Mouse (Mus musculus) macrophage (primary cell): ENCODE measurements around the gene Sgca. TPM values are rescaled to one million over a fixed set of nuclear protein-coding genes. Genes with fewer than 3 reads are reported as not detected.

Experiments used
- H3K27ac ChIP-seq: fragments of 350-480 bp; formaldehyde crosslinking; 2 replicates; pipeline ENCODE4 v1.9.0; 2021
- H3K36me3 ChIP-seq: fragments of 350-480 bp; formaldehyde crosslinking; 2 replicates; pipeline ENCODE4 v1.9.0; 2021; ENCODE audit errors: inconsistent target
- H3K4me3 ChIP-seq: fragments of 350-480 bp; formaldehyde crosslinking; 2 replicates; pipeline ENCODE4 v1.9.0; 2021; ENCODE audit errors: inconsistent target
- H3K79me2 ChIP-seq: fragments of 350-480 bp; formaldehyde crosslinking; 2 replicates; pipeline ENCODE4 v1.9.0; 2021; ENCODE audit errors: inconsistent target
- WGBS: methylation state at CpG from one replicate; pipeline ENCODE4 v1.1.7; 2026; ENCODE audit warnings: inconsistent platforms; ENCODE audit not compliant: missing documents; 5-methylcytosine and 5-hydroxymethylcytosine counted together
- polyA plus RNA-seq: library from polyadenylated mRNA; stranded (reverse); fragments of 250-400 nt; gene quantifications from 3 replicates; pipeline ENCODE4 v1.2.4, GENCODE M21; 2018; ENCODE audit warnings: inconsistent platforms

Gene Sgca
- polyA plus RNA-seq, 1 experiment from 2014 or later = not detected

DNA sequence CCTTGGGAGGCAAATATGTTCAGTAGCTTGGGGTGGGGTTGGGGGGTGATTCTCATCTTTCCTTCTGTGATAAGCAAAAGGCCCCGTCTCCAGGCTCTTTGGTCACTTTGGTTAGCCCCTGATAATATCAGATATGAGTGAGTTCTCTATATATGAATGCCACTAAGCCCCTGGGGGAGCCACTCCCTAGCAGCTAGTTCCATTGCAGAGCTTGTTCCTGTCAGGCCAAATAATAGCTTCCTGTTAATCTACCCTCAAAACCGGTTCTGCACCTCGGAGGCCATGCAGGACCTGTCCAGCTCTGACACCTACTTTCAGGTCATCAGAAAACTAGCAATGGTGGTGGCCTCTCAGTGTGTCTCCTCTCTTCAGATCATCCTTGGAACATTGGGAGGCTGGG is 31.3 kb upstream of the Sgca start:
- Histone ChIP-seq H3K79me2 (no peaks in the 10 kb centered on the region), H3K36me3 (peaks cover 29% of the 10 kb centered on the region), H3K27ac (no peak overlapping the region), H3K4me3 (no peak overlapping the region)
- WGBS = 8% methylated on average over 3 of the region's 3 CpGs

DNA sequence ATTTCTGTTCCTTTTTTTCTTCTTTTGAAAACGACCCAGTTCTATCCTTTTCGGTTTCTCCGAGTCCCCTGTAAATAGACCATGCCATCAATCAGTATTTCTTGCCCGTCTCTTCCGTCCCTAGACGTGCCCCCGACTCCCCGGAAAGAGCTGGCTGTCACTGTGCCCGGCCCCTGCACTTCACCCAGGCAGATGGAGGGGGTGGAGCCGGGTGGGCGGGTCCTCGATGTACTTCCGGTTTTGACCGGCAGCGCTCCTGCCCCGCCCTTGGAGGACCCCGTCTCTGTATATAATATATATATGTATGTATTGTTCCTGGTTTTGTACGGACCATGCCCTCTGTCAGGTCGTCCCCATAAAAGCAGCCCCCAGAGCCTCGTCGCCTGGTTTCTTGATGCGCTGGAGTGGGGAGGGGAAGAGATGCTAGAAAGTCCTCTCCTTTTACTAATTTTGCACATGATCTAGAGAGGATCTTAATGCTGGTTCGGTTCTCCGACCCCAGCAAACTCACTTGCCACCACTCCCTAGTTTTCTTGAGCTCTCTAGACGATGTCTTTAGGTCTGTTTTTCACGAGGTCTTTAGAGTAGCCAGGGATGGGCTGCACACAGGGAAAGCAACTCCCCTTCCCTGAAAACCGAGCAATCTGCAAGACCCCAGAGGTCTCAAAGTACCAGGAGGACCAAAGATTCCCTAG is 30.5 kb upstream of the Sgca start:
- WGBS = 3% methylated on average over 25 of the region's 27 CpGs
- Histone ChIP-seq H3K27ac (no peak overlapping the region), H3K36me3 (peaks cover 36% of the 10 kb centered on the region), H3K4me3 (peak overlapping the region; percentile 26), H3K79me2 (no peaks in the 10 kb centered on the region)

DNA sequence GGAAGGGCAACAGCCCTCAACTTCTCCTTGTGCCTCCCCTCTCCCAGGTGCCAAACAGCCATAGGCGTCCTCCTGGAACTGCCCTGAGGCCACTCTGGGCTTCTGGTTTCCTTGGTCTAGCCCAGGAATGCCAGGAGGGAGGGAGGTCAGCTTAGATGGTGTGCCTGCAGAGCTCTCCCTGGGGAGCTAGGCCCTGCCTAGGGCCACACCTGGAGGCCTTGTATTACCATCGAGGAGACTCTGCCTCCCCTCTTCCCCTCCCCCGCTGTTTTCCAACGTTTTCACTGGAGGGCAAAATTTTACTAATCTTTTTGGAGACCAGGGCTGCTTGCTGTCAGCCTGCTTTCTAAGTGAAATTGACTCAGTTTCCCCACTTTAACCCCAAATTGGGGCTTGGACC is 29.9 kb upstream of the Sgca start:
- Histone ChIP-seq H3K27ac (no peak overlapping the region), H3K36me3 (peaks cover 41% of the 10 kb centered on the region), H3K79me2 (no peaks in the 10 kb centered on the region; the same call in 1 of the 2 replicates), H3K4me3 (no peak overlapping the region; the same call in 1 of the 2 replicates)
- 45% methylated on average over 4 of the region's 4 CpGs for WGBS

DNA sequence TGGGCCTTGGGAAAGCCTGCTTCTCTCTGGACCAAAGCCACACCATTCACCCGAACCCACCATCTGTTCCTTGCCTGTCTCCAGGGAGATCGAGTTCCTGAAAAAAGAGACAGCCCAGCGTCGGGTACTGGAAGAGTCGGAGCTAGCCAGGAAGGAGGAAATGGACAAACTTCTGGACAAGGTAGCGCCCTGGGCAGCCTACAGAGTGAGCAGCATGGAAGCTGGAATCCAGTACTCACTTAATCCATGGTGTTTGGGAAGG is 28.7 kb upstream of the Sgca start:
- Histone ChIP-seq H3K36me3 (peaks cover 52% of the 10 kb centered on the region), H3K27ac (no peak overlapping the region), H3K4me3 (no peak overlapping the region), H3K79me2 (peaks cover 1% of the 10 kb centered on the region; the same call in 1 of the 2 replicates)
- WGBS = 87% methylated on average over 6 of the region's 6 CpGs

DNA sequence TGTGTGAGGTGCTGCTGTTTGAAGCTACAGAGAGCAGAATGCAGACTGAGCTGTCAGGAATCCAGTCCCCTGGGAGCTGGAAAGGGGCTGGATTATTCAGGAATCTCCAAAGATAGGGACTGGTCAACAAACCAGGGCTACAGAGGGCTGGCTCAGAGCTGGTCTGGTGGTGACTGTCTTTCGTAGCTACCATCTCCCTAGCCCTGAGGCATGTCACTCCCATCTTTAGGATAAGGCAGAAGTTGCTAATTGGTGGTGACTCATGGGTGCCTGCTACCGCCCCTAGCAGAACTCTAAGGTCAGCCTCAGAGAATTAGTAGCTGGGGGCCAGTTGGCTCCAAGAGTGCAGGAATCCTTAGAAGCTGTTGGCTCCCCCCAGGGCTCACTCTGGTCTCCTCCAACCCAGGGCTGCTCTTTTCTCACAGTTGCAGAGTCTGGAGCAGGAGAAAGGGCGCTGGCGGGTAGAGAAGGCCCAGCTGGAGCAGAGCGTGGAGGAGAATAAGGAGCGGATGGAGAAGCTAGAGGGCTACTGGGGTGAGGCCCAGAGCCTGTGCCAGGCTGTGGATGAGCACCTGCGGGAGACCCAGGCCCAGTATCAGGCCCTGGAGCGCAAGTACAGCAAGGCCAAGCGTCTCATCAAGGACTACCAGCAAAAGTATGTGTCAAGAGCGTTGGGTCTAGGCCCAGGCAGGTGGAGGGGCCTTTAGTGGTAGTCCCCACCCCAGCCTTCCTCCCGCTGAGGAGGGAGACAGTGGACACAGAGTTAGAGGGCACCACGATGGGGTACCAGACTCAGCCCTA is 28.2 kb upstream of the Sgca start:
- no peak overlapping the region for H3K27ac ChIP-seq
- peaks cover 57% of the 10 kb centered on the region for H3K36me3 ChIP-seq
- H3K4me3 ChIP-seq = no peak overlapping the region
- peaks cover 7% of the 10 kb centered on the region; the same call in 1 of the 2 replicates for H3K79me2 ChIP-seq
- 91% methylated on average over 11 of the region's 12 CpGs for WGBS

DNA sequence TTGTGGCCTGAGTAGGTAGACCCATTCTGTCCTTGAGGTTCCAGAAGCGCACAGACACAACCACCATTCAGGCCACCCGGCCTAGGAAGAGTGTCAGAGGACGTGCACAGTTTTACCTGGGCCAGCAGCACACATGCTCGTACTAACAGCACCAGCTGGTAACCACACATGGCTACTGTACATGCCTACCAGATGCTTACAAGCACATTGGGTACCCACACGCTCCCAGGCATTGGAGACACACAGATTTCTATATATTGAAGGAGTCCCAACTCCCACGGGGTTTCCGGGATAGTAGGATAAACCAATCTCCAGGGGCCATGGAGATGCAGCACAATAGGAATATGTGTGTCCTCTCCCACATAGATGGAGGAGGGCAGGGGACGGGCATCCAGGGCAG is 26.6 kb upstream of the Sgca start:
- H3K36me3 ChIP-seq = peaks cover 74% of the 10 kb centered on the region
- no peak overlapping the region for H3K27ac ChIP-seq
- WGBS = 96% methylated on average over 8 of the region's 8 CpGs
- no peak overlapping the region for H3K4me3 ChIP-seq
- peaks cover 23% of the 10 kb centered on the region; the same call in 1 of the 2 replicates for H3K79me2 ChIP-seq

DNA sequence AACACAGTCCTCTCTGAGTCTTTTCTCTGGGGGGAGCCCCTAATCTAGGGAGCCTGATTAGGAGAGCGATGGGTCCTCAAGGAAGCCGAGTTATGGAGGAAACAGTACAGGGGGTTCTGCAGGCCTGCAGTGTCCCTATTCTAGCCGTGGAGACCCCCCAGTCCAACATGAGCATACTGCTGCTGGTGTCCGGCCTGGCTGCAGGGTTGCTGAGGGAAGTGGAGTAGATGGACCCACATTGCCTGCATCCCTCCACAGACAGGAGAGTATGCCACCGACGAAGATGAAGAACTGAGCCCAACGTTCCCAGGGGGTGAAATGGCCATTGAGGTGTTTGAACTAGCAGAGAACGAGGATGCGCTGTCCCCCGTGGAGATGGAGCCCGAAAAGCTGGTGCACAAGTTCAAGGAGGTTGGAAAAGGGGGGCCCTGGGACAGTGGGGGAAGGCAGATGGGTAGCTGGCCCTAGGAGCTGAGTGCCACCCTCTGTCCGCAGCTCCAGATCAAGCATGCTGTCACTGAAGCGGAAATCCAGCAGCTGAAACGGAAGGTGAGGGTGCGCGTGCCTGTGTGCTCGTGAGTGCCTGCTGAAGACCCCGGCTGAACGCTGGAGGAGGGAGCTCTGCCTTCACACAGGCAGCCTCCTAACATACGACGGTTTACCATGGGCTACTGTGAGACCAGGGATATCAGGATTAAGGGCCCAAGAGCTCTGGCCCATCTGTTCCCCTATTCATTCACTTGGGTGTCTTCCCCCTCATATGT is 25.6 kb upstream of the Sgca start:
- WGBS = 95% methylated on average over 21 of the region's 21 CpGs
- Histone ChIP-seq H3K27ac (no peak overlapping the region), H3K36me3 (peaks cover 83% of the 10 kb centered on the region)

DNA sequence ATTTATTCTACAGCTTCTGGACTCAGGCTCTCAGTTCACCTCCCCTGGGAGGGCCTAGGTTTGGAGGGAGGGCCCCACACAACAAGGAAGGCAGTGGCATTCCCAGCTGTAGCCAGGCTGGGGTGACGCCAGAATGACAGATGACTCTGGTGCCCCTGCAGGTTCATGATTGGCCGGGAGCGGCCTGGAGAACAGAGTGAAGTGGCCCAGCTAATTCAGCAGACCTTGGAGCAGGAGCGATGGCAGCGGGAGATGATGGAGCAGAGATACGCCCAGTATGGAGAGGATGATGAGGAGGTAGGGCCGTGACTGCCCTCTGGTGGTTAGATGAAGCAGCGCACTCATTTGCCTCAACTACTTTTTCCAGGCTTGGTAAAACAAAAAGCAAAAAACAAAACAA is 24.9 kb upstream of the Sgca start:
- peaks cover 89% of the 10 kb centered on the region for H3K36me3 ChIP-seq
- H3K79me2 ChIP-seq = peaks cover 39% of the 10 kb centered on the region
- H3K4me3 ChIP-seq = no peak overlapping the region
- 14% methylated on average over 8 of the region's 8 CpGs for WGBS
- no peak overlapping the region for H3K27ac ChIP-seq

More for the DNA sequence above, 25.6 kb upstream of the Sgca start:
- no peak overlapping the region for H3K4me3 ChIP-seq
- peaks cover 32% of the 10 kb centered on the region for H3K79me2 ChIP-seq

DNA sequence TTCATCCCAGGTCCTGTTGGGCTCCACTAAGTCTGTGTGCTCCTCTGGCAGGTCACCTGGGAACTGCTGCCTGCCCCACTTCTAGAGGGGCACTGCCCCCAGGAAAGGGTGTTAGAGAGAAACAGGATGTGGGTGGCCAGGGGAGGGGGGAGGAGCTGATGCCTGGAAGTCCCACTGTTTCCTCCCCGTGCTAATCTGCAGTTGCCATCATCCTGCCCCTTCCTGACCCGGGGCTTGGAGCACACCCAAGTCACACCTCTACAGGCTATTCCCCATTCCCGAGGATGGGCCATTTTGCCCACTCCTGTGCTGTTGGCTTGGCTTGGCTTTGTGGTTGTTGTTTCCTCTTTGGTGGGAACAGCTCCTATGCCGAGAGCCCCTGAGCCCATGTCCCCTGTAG is 24.4 kb upstream of the Sgca start:
- WGBS = 9% methylated on average over 4 of the region's 4 CpGs
- H3K27ac ChIP-seq = no peak overlapping the region

DNA sequence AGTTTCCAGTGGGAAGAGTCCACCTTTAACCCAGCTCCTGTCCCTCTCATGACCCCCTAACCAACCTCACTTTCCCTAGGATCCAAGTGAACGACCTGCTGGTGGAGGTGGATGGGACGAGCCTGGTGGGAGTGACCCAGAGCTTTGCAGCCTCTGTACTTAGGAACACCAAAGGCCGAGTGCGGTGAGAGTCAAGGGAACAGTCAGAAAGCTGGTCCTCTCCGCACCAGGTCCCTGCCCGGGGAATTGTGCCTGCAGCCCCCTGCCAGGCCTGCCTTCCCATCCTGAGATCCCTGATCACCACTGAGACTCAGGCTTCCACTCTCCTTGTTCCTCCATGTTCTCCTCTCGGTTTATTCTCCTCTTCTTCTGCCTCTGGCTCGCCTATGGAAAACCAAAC is 24.0 kb upstream of the Sgca start:
- Histone ChIP-seq H3K36me3 (peaks cover 85% of the 10 kb centered on the region), H3K79me2 (peaks cover 49% of the 10 kb centered on the region), H3K27ac (no peak overlapping the region), H3K4me3 (no peak overlapping the region)
- 52% methylated on average over 8 of the region's 8 CpGs for WGBS

More for the DNA sequence above, 24.4 kb upstream of the Sgca start:
- Histone ChIP-seq H3K79me2 (peaks cover 44% of the 10 kb centered on the region), H3K36me3 (peaks cover 89% of the 10 kb centered on the region), H3K4me3 (no peak overlapping the region)

DNA sequence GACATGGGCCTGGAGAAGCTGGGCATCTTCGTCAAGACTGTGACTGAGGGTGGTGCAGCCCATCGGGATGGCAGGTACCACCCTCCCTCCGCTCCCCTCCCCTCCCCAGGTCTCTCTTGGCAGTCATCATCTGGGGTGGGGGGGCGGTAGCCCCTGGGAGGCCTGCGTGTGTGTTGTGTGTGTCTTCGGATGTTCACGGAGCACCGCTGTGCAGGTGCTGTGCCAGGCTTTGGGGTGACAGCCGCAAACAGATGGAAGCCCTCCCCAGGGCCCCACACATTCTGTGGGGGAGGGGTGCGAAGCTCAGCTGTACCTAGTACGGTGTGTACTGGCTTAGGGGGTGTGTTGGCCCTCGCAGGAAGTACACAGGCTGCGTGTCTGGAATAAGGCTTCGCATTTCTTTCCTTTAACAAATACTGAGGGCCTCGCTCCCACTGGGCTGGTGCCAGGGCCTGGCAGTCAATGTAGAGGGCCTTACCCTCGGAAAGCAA is 22.0 kb upstream of the Sgca start:
- 64% methylated on average over 16 of the region's 16 CpGs for WGBS
- Histone ChIP-seq H3K79me2 (peaks cover 69% of the 10 kb centered on the region), H3K36me3 (peaks cover 67% of the 10 kb centered on the region), H3K4me3 (no peak overlapping the region), H3K27ac (no peak overlapping the region)

DNA sequence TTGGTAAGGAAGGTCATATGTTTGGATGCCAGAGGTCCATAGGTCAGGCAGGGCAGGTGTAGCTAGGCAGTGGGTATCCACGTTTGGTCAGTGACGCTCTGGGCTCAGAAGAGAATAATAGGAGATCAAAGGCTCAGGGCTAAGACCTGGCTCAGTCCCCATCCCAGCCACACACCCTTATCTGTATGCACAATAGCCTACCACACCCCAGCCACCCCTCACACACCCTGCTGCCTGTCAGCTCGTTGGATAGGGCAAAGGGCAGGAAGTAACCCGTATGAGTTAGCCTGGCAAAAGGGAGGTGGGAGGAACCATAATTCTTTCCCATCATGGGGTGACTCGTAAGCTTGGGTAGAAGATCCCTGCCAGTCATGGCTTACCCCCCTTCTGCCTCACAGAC is 21.5 kb upstream of the Sgca start:
- 56% methylated on average over 5 of the region's 5 CpGs for WGBS
- peaks cover 74% of the 10 kb centered on the region for H3K79me2 ChIP-seq
- H3K36me3 ChIP-seq = peaks cover 62% of the 10 kb centered on the region
- H3K4me3 ChIP-seq = no peak overlapping the region
- no peak overlapping the region for H3K27ac ChIP-seq

DNA sequence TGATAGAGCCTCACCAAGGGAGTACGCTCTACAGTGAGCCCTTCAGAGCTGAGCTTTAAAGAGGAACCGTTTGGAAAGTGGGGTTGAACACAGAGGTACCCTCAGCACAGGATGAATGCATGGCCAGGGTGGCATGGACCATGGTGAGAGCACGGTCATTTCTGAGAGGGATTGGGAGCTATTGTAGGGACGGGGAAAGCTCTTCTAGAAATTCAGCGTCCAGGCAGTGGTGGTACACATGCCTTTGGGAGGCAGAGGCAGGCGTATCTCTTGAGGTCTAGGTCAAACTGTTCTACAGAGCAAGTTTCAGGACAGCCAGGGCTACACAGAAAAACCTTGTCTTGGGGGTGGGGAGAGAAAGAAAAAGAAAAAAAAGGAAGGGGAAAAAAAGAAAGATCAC is 20.9 kb upstream of the Sgca start:
- Histone ChIP-seq H3K4me3 (no peak overlapping the region), H3K27ac (no peak overlapping the region), H3K36me3 (peaks cover 56% of the 10 kb centered on the region), H3K79me2 (peaks cover 79% of the 10 kb centered on the region)
- 72% methylated on average over 6 of the region's 6 CpGs for WGBS

DNA sequence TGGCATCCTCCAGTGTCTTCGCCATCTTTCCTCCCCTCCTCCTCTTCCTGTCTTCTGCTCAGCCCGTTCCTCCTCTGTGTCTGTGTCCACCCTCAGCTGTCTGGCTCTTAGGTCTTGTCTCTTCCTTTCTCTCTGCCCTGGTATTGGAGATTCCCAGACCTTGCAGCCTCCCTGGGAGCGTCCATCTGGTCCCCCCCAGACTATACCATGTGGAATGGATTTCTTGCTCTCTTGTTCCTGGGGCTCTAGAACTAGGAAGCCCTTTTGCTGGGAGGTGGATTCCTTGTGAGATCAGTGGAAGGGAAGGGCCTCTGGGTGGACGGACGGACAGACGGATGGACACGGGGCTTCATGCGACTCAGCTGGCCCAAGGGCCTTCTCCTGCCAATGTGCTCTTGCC is 20.0 kb upstream of the Sgca start:
- H3K4me3 ChIP-seq = no peak overlapping the region
- peaks cover 48% of the 10 kb centered on the region; the same call in 1 of the 2 replicates for H3K36me3 ChIP-seq
- WGBS = 81% methylated on average over 8 of the region's 8 CpGs
- no peak overlapping the region for H3K27ac ChIP-seq
- peaks cover 84% of the 10 kb centered on the region for H3K79me2 ChIP-seq
